Mouse (Mus musculus) olfactory bulb, adult 2 months (tissue): ENCODE data around the gene Dll4.

Experiments used
- CTCF ChIP-seq: fragments of 200-500 bp; IDR thresholded peaks from 2 replicates; pipeline ENCODE4 v1.5.1; 2012; ENCODE audit warnings: low read depth, mild to moderate bottlenecking, low read length, moderate library complexity; ENCODE audit not compliant: insufficient read depth
- POLR2A ChIP-seq: fragments of 200-500 bp; IDR thresholded peaks from 2 replicates; pipeline ENCODE4 v1.6.1; 2012; ENCODE audit warnings: mild to moderate bottlenecking, low read depth, low read length, moderate library complexity; ENCODE audit not compliant: insufficient read depth

GRCm38 (mm10) chr2:119293311-119293710 lies 32.3 kb upstream of the Dll4 start:
- no peak for TF ChIP-seq POLR2A
- no peak for TF ChIP-seq CTCF
